Comparison of ENCODE assay signal across 20 mouse cellular contexts in genomic region chr8:91273493-91273892, GRCm38 (mm10).
"Had no signal": no experiment of that assay in that cellular context is flagged by ENCODE, and none has a peak within 500 bp of the region (broad histone marks: within the 10 kb centered on the region; RNA-seq: fewer than 3 reads in every experiment).

No protein-coding gene starts in this region.

- H3K36me3 ChIP-seq: midbrain, embryonic 15.5 days; neural tube, embryonic 12.5 days had no signal

- ATAC-seq: inflammation-experienced regulatory T-cells, adult 6 months; intestine, embryonic 16.5 days; liver, postnatal 0 days; lung, postnatal 0 days; midbrain, embryonic 15.5 days had no signal

- H3K27me3 ChIP-seq: midbrain, embryonic 12.5 days; midbrain, embryonic 15.5 days; neural tube, embryonic 12.5 days; neural tube, embryonic 15.5 days had no signal

- DNase-seq: kidney, adult 18-20 months; kidney, adult 9 months; kidney, postnatal 14 days; kidney, postnatal 4 days; liver, postnatal 0 days; lung, embryonic 14.5 days; right cerebral cortex, postnatal 25 days; thymus, adult 2 months; thymus, postnatal 14 days; thymus, postnatal 4 days had no signal

- H3K4me1 ChIP-seq: midbrain, embryonic 12.5 days; midbrain, embryonic 15.5 days; neural tube, embryonic 12.5 days; neural tube, embryonic 15.5 days had no signal

- H3K4me3 ChIP-seq: midbrain, embryonic 12.5 days; midbrain, embryonic 15.5 days; neural tube, embryonic 12.5 days; neural tube, embryonic 15.5 days had no signal

- H3K27ac ChIP-seq: liver, embryonic 14.5 days; macrophage; midbrain, embryonic 12.5 days; midbrain, embryonic 15.5 days; neural tube, embryonic 12.5 days; neural tube, embryonic 15.5 days had no signal

- H3K9ac ChIP-seq: liver, embryonic 14.5 days; liver, postnatal 0 days; lung, embryonic 14.5 days; midbrain, embryonic 12.5 days; midbrain, embryonic 15.5 days; neural tube, embryonic 12.5 days; neural tube, embryonic 15.5 days had no signal

- H3K9me3 ChIP-seq: midbrain, embryonic 15.5 days; neural tube, embryonic 15.5 days had no signal

- H3K4me2 ChIP-seq: liver, embryonic 11.5 days; lung, embryonic 14.5 days; midbrain, embryonic 12.5 days; midbrain, embryonic 15.5 days; neural tube, embryonic 12.5 days; neural tube, embryonic 15.5 days had no signal
